Mouse (Mus musculus) NIH3T3 (cell line): ENCODE data around the gene Zfp280b.
"Not testable (repeated sequence)": the region's sequence is repeated elsewhere in the genome, so short reads cannot be mapped to it uniquely, and the experiment has no call there.

Experiments
- DNase-seq: peaks from one replicate; pipeline ENCODE4 v3.0.0-alpha.2; 2012; ENCODE audit warnings: low read depth

The Zfp280b gene

DNA sequence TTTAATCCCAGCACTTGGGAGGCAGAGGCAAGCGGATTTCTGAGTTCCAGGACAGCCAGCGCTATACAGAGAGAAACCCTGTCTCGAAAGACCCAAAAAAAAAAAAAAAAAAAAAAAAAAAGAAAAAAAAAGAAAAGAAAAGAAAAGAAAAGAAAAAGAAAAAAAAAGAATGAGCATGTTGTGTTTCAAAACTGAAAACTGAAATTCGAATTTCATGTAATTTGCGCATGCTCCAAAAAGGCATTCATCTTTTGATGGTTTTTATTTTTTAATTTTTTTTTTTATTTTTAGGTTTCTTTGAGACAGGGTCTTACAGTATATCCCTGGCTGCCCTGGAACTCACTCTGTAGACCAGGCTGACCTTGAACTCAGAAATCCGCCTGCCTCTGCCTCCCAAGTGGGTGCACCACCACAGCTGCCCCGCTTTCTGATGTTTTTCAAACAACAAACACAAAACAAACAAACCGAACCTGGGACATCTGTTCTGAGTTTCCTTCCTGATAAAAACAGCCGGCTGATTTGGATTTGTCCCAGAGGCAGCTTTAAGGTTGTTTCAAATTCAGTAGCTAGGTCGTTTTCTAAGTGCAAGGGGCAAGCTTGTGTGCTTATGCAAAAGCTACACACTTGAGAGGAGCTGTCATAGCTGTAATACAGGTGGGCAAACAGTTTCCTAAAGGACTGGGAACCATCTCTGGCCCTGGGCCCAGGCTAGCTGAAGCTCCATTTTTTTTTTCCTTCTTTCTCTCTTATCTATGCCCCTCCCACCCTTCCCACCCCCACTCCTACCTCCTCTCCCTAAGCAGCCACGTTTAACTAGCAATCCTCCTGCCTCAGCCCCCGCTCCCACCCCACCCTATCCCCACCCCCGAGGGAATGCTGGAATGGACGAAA lies 694 bp upstream of the Zfp280b start:
- no peak for DNase-seq

DNA sequence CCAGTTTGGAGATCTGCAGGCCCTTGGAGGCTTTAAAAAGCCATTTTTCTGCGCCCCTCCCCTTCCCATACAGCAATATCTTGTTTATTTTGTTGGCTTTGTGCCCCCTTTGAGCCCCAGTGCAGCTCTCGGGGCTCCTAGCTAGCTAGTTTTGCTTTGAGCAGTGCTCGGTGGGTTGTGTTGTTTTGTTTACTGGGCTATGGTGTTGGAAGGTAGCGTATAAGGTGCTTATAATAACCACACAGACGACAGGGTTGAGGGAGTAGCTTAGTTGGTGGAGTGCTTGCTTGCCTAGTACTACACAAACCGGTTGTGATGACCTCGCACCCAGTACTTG lies 637 bp downstream of the Zfp280b start:
- no peak for DNase-seq

DNA sequence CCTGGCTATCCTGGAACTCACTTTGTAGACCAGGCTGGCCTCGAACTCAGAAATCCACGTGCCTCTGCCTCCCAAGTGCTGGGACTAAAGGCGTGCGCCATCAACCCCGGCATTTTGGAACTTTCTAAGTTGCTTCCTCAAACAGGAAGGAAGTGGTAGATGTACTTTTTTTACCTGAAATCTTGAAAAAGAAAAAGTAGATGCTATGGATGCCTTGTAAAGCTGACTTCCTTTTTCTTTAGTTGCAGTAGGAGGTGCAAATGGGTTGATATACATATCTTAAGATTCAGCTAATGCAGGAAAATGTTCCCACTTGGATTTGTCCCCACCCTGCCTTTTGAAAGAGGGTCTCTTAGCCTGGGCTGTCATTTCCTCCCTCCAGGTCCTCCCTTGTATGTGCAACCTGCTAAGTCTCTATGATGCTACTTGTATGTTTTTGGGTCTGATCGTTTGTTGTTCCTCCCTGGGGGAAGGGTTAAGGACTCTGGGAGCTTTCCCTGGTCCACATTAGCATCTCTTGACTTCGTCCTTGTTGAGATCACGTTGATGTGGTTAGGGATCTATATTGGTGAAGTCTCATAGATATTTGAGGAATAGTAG lies 1.7 kb downstream of the Zfp280b start:
- DNase-seq = no peak

DNA sequence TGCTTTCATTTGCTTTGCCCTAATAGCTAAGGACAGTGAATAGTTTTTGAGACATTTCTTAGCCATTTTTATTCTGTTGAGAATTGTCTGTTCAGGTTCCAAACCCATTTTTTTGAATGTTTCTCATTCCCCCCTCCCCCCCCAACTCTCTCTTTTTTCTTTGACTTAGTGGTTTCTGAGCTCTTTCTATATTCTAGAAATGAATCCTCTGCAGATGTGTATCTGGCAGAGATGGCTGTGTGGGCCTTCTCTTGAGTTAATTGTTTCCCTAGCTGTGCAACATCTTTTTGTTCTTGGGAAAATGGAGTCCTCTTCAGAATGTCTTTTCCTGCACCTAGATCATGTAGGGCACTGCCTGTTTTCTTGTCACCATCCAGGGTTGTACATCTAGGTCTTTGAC lies 2.8 kb downstream of the Zfp280b start:
- no peak for DNase-seq

DNA sequence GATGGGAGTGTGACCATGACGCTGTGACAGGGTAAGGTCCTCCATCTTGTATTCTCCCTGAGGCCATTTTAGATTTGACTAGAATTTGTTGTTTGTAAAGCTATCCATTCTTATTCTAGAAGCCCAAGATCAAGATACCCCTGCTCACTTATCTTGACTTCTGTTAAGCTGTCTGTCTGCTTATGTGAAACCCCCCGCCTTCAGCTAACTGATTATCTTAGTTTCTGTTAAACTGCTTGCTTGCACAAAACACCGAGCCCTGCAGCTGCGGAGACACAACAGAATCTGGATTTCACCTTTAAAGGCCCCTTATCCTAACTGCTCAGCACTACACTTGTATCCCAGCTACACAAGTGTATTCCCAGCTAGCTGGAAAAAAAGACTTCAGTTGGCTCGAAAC lies 4.5 kb downstream of the Zfp280b start:
- no peak for DNase-seq

DNA sequence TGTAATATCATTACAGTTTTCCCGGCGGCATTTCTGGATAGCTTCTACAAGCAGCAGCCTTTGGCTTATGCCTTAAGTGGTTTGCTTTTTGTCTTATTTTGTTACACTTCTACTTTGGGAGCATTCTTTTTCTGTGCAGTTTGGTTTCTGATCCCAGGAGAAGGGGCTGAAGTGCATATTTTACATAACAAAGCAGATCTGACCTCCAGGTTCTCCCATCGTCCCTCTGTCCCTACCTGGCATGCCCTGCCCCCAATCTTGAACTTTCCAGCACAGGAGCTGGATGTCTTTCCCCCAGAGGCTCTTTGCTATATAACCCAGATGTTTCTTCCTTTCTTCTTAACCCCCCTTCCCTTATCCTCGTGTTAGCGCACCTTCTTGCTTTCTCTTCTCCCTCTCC lies 12.9 kb downstream of the Zfp280b start:
- no peak for DNase-seq

DNA sequence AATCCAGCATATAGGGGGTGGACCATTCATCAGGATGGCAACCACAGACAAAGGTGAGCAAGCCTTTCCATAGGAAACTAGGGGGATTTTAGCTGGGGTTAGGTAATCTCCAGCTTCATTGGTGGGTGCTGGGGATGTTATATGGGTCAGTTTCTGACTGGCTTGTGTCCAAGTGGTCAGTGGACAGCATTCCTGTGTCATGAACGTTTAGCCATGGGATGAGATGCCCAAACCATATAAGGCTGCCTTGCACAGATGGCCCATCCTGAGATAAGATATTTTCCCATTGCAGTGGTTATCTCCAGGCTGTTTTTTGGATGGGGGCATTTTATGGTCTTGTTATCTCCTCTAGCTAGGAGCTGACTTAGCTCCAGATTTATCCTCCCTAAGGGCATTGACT lies 14.3 kb downstream of the Zfp280b start:
- peak; percentile 41 for DNase-seq

DNA sequence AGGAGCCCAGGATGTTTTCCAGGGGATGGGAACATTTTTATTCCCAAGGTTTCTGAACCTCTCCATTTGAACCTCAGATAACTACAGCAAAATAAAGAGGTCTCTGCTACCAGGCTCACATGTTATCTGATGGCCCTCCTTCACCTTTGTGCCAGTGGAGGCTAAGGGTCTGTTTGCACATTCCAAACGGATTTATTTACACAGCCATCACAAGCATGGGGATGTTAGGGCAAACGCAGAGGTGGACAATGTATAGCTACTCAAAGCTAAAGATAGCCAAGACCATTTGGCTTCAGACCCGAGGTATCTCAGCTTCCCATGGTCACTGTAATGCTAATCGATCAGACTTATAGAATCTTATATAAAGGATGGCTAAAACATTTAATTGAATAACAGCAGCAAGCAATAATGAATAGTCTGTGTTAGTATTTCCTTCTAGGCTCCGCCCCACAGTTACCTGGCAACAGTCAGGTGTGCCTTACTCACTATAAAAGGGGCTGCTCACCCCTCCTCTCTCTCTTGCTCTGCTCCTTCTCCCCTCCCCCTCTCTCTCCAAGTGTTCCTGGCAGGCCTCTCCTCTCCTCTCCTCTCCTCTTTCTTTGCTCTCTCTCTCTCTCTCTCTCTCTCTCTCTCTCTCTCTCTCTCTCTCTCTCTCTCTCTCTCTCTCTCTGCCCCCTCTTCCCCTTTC lies 14.9 kb downstream of the Zfp280b start:
- DNase-seq = no peak

DNA sequence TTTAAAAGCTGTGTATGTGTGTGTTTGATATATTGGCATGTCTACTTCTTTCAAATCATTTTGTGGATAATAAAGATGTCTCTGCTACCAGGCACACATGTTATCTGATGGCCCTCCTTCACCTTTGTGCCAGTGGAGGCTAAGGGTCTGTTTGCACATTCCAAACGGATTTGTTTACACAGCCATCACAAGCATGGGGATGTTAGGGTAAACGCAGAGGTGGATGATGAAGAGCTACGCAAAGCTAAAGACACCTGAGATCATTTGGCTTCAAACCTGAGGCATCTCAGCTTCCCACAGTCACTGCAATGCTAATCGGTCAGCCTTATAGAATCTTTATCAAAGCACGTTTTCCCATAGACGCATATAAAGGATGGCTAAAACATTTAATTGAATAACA lies 16.5 kb downstream of the Zfp280b start:
- DNase-seq = no peak

DNA sequence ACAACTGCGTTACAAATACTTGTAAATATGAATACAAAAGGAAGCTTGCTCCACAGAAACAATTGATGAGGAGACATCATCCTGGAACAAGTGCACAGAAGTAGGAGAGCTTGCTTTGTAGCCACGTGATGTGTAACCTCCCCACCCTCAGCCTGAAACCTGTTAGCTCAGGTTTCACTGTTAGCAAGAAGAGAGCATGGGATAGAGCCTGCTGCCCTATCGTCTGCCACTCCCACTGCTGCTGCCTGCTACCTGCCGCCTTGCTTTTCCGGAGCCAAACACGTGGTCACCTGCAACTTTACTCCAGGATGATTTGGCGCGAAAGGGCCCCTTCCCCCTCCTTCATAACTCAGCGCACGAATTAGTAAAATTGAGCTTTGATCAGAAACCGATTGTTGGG lies 19.4 kb downstream of the Zfp280b start:
- DNase-seq = no peak

DNA sequence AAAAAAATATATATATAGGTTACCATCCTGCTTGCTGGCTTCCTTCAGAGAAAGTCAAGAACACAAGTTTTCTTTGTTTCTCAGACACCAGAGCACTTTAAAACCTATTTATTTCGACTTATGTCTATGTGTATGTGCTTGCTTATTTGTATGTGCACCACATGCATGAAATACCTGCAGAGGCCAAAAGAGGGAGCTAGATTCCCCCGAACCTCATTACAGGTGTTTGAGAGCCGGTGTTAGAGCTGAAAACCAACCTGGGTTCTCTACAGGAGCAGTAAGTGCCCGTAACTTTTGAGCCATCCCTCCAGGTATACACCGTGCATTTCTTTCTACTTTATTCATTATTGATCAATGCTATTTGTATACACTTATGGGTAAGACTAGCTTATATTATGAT lies 30.0 kb downstream of the Zfp280b start:
- DNase-seq = no peak

DNA sequence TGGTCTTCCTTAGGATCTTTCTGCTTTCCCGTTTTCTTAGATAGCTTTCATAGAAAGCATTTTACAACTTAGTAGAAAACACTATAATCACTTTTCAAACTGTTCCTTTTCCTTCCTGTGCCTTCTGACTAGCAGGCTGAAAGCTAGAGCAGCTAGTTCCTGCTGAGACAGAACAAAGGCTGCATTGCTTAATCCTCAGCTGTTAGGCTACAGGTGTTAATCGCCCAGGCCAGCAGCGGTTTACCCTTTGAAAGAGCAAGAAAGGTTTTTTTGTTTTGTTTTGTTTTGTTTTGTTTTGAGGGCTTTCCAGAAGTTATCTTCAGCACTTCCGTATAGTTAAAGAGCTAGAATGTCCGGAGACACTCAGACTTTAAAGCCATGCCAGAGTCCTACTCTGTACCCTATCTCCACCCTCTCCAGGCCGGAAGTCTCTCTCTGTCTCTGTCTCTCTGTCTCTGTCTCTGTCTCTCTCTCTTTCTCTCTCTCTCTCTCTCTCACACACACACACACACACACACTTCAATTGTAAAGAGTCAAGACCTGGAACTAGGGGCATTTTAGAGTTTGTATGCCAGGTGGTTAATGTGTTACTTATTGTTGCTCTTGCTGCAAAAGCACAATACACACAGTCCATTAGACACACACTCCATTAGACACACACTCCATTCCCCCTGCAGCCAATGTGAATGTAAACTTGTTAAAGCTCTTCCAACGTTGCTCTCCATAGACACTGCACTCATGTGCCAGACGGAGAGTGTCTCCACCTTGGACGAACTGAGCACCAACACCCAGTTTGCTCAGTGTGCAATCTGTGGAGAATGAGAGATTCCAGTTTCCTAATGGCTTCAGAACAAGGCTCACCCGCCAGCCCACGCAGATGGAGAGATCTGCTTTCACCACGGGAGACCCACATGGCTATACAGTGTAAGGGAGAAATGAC lies 35.5 kb downstream of the Zfp280b start:
- no peak for DNase-seq

DNA sequence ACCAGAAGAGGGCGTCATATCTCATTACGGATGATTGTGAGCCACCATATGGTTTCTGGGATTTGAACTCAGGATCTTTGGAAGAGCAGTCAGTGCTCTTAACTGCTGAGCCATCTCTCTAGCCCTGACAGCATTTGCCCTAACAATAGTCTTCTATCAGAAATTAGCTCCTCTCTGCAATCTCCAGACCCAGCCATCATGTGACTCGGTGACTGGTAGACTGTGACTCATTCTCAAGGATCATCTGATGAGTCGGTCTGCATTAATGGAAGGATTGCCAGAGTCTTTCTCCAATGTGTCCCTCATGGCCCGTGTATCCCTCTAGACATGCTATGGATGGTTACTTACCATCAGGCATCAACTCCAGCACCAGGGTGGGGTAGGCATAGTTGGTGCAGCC lies 39.6 kb downstream of the Zfp280b start:
- DNase-seq = peak; percentile 31

DNA sequence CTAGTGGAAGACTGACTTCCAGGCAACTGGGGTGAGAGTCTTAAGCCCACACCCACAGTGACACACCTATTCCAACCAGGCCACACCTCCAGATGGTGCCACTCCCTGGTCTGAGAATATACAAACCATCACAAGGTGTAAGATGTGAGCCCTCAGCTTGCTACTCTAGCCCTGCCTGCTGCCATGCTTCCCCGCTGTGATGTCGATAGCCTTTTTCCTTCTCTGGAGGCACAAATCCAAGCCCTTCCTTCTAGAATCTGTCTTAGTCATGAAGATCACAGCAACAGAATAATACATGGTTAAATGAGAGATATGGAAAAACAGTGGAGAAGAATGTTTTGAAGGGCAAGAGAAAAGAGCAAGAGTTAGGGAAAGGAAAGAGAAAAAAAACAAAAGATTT lies 44.6 kb downstream of the Zfp280b start:
- DNase-seq = not testable (repeated sequence)
